Mouse (Mus musculus) embryonic facial prominence, embryonic 15.5 days (tissue): ENCODE measurements around the gene Rec8. TPM values are rescaled to one million over a fixed set of nuclear protein-coding genes. Genes with fewer than 3 reads are reported as not detected.

Experiments
- ATAC-seq: fragments of 200-750 bp; cut with Nextera tagmentation; 2 replicates; pipeline ENCODE4 v1.8.0; 2017; ENCODE audit warnings: low read depth, moderate TSS enrichment; ENCODE audit not compliant: insufficient number of reproducible peaks, low FRiP score, low TSS enrichment
- H3K27ac ChIP-seq: fragments of 300-500 bp; sonication (generic); replicated peaks from 2 replicates; pipeline ENCODE4 v1.5.1; 2015; ENCODE audit warnings: mild to moderate bottlenecking, inconsistent platforms
- H3K27me3 ChIP-seq: fragments of 300-500 bp; sonication (generic); 2 replicates; pipeline ENCODE4 v1.6.1; 2015; ENCODE audit warnings: inconsistent platforms
- H3K36me3 ChIP-seq: fragments of 300-500 bp; sonication (generic); 2 replicates; pipeline ENCODE4 v1.6.1; 2015; ENCODE audit warnings: mild to moderate bottlenecking, inconsistent platforms
- H3K4me1 ChIP-seq: fragments of 300-500 bp; sonication (generic); 2 replicates; pipeline ENCODE4 v1.6.1; 2015; ENCODE audit warnings: inconsistent platforms
- H3K4me2 ChIP-seq: fragments of 300-500 bp; sonication (generic); replicated peaks from 2 replicates; pipeline ENCODE4 v1.6.1; 2015; ENCODE audit warnings: mild to moderate bottlenecking, inconsistent platforms
- H3K4me3 ChIP-seq: fragments of 300-500 bp; sonication (generic); replicated peaks from 2 replicates; pipeline ENCODE4 v1.5.1; 2015; ENCODE audit warnings: mild to moderate bottlenecking, inconsistent platforms
- H3K9ac ChIP-seq: fragments of 300-500 bp; sonication (generic); 2 replicates; pipeline ENCODE4 v1.6.1; 2015; ENCODE audit warnings: inconsistent platforms
- H3K9me3 ChIP-seq: fragments of 300-500 bp; sonication (generic); replicated peaks from 2 replicates; pipeline ENCODE4 v1.6.1; 2016; ENCODE audit warnings: inconsistent platforms
- WGBS: fragments of 180-500 bp; shearing (Covaris S2); methylation state at CpG from one replicate; pipeline ENCODE4 v1.1.7; 2015; 5-methylcytosine and 5-hydroxymethylcytosine counted together
- polyA plus RNA-seq: library from polyadenylated mRNA; unstranded; fragments of >200 nt; fragmentation: Nextera tagmentation; extraction: Ambion mirVana; gene quantifications from 2 replicates; pipeline ENCODE4 v1.2.1, GENCODE M21; 2015

Rec8 gene
- polyA plus RNA-seq, 1 experiment from 2014 or later, result 2.9 TPM

DNA sequence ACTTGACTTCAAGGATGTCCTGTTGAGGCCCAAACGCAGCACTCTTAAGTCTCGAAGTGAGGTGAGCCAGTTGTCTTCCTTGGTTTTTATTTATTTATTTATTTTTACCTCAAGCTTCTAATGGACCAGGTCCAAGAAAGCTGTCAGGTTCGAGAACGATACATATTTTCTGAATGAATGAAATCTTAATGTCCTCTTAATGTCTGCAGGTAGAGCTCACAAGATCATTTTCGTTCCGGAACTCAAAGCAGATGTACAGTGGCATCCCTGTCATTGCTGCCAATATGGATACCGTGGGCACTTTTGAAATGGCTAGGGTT is 54.9 kb downstream of the Rec8 start:
- WGBS, result 72% methylated on average over 7 of the region's 7 CpGs
- H3K4me1 ChIP-seq, result peaks cover 18% of the 10 kb centered on the region
- peak overlapping the region; percentile 74 for H3K4me2 ChIP-seq

More for the DNA sequence above, 54.9 kb downstream of the Rec8 start:
- no peaks in the 10 kb centered on the region for H3K9me3 ChIP-seq
- H3K36me3 ChIP-seq, result peaks cover 42% of the 10 kb centered on the region
- H3K9ac ChIP-seq, result no peak overlapping the region
- no peaks in the 10 kb centered on the region for H3K27me3 ChIP-seq
- ATAC-seq, result no peak
- H3K4me3 ChIP-seq, result peak overlapping the region; percentile 66
- no peak overlapping the region; the same call in 1 of the 2 replicates for H3K27ac ChIP-seq

Other genes starting within 250 kb of the Rec8 start
- gene Dhrs4, start 139.3 kb upstream of the Rec8 start, polyA plus RNA-seq, result 81.2 and 83.4 TPM in 2 replicates
- gene Carmil3, start 127.4 kb upstream of the Rec8 start, polyA plus RNA-seq, result 2.4 and 3.7 TPM in 2 replicates
- gene Cpne6, start 107.6 kb upstream of the Rec8 start, polyA plus RNA-seq, result 1.1 and 1.6 TPM in 2 replicates
- gene Nrl, start 93.1 kb upstream of the Rec8 start, polyA plus RNA-seq, result not detected in 2 replicates
- 38.3 and 48.2 TPM in 2 replicates for gene Pck2, start 77.8 kb upstream of the Rec8 start, polyA plus RNA-seq
- 59.3 and 61.7 TPM in 2 replicates for gene Dcaf11, start 58.0 kb upstream of the Rec8 start, polyA plus RNA-seq
- 1.6 and 3.0 TPM in 2 replicates for gene A730061H03Rik, start 57.6 kb upstream of the Rec8 start, polyA plus RNA-seq
- 24.8 and 29.7 TPM in 2 replicates for gene Fitm1, start 42.4 kb upstream of the Rec8 start, polyA plus RNA-seq
- 129 and 134 TPM in 2 replicates for gene Psme1, start 39.9 kb upstream of the Rec8 start, polyA plus RNA-seq
- gene Emc9, start 32.7 kb upstream of the Rec8 start, polyA plus RNA-seq, result 9.7 and 11.6 TPM in 2 replicates
- gene Psme2, start 26.9 kb upstream of the Rec8 start, polyA plus RNA-seq, result 238 and 259 TPM in 2 replicates
- 17.9 and 18.1 TPM in 2 replicates for gene Rnf31, start 26.3 kb upstream of the Rec8 start, polyA plus RNA-seq
- 12.8 and 17.3 TPM in 2 replicates for gene Irf9, start 14.5 kb upstream of the Rec8 start, polyA plus RNA-seq
- 122 and 129 TPM in 2 replicates for gene Ipo4, start 17.9 kb downstream of the Rec8 start, polyA plus RNA-seq
- gene Gm49378, start 19.9 kb downstream of the Rec8 start, polyA plus RNA-seq, result 0.75 and 1.4 TPM in 2 replicates
- 114 and 118 TPM in 2 replicates for gene Tm9sf1, start 25.8 kb downstream of the Rec8 start, polyA plus RNA-seq
- 0.61 and 1.2 TPM in 2 replicates for gene Tssk4, start 32.1 kb downstream of the Rec8 start, polyA plus RNA-seq
- 57.4 and 57.9 TPM in 2 replicates for gene Mdp1, start 42.5 kb downstream of the Rec8 start, polyA plus RNA-seq
- 68.1 and 68.6 TPM in 2 replicates for gene Gmpr2, start 53.9 kb downstream of the Rec8 start, polyA plus RNA-seq
- 548 and 555 TPM in 2 replicates for gene Nedd8, start 54.1 kb downstream of the Rec8 start, polyA plus RNA-seq
- gene Tinf2, start 63.8 kb downstream of the Rec8 start, polyA plus RNA-seq, result 34.0 and 38.0 TPM in 2 replicates
- gene Tgm1, start 95.9 kb downstream of the Rec8 start, polyA plus RNA-seq, result 27.3 and 28.0 TPM in 2 replicates
- 30.3 and 33.8 TPM in 2 replicates for gene Rabggta, start 104.2 kb downstream of the Rec8 start, polyA plus RNA-seq
- gene Dhrs1, start 127.7 kb downstream of the Rec8 start, polyA plus RNA-seq, result 87.3 and 90.0 TPM in 2 replicates
- 37.3 and 39.0 TPM in 2 replicates for gene Nop9, start 127.7 kb downstream of the Rec8 start, polyA plus RNA-seq
- 0.47 and 0.60 TPM in 2 replicates for gene Cideb, start 140.4 kb downstream of the Rec8 start, polyA plus RNA-seq
- gene Ltb4r2, start 143.4 kb downstream of the Rec8 start, polyA plus RNA-seq, result 0.95 and 1.4 TPM in 2 replicates
- 1.8 and 2.1 TPM in 2 replicates for gene Ltb4r1, start 147.9 kb downstream of the Rec8 start, polyA plus RNA-seq
- gene Adcy4, start 166.1 kb downstream of the Rec8 start, polyA plus RNA-seq, result 17.4 and 22.2 TPM in 2 replicates
- gene Ripk3, start 170.8 kb downstream of the Rec8 start, polyA plus RNA-seq, result 34.5 and 41.3 TPM in 2 replicates
- gene Nfatc4, start 205.1 kb downstream of the Rec8 start, polyA plus RNA-seq, result 106 and 115 TPM in 2 replicates
- gene Nynrin, start 236.0 kb downstream of the Rec8 start, polyA plus RNA-seq, result 20.8 and 25.0 TPM in 2 replicates